Mouse (Mus musculus): ENCODE measurements at regions not wholly inside any gene's neighbourhood (a gene's known extent, or its start where the extent isn't known, plus 50 kb on each side); places are given as distances from the start of the nearest gene placed in this dataset.
"Not testable (repeated sequence)": the region's sequence is repeated elsewhere in the genome, so short reads cannot be mapped to it uniquely, and the experiment has no call there.

GRCm38 (mm10) chr19:27123334-27123733 lies 93.0 kb upstream of the Vldlr start:
- no peaks in the 10 kb centered on the region for H3K9me3 ChIP-seq (replicated peaks; ENCODE audit: control insufficient read depth, low read length)
- H3K9ac ChIP-seq (replicated peaks; ENCODE audit: low read length): no peak overlapping the region
- H3K4me1 ChIP-seq (ENCODE audit: control insufficient read depth, insufficient read depth, low read length): no peaks in the 10 kb centered on the region
- H3K36me3 ChIP-seq (replicated peaks; ENCODE audit: control insufficient read depth, insufficient read depth, low read depth, low read length): no peaks in the 10 kb centered on the region
- DNase-seq (ENCODE audit: low spot score) (no peak), ATAC-seq (replicated peaks; ENCODE audit: insufficient number of reproducible peaks, low FRiP score, low TSS enrichment, low read depth) (no peak)
- no peak overlapping the region for H3K4me2 ChIP-seq (ENCODE audit: low read depth, low read length)
- no peak overlapping the region for H3K4me3 ChIP-seq (ENCODE audit: low read depth, low read length)
- no peak overlapping the region for H3K27ac ChIP-seq (replicated peaks; ENCODE audit: low read depth, low read length)
- WGBS: 89% methylated on average over 8 of the region's 8 CpGs
- H3K27me3 ChIP-seq (ENCODE audit: control insufficient read depth, insufficient read depth, low read length): no peaks in the 10 kb centered on the region

DNA sequence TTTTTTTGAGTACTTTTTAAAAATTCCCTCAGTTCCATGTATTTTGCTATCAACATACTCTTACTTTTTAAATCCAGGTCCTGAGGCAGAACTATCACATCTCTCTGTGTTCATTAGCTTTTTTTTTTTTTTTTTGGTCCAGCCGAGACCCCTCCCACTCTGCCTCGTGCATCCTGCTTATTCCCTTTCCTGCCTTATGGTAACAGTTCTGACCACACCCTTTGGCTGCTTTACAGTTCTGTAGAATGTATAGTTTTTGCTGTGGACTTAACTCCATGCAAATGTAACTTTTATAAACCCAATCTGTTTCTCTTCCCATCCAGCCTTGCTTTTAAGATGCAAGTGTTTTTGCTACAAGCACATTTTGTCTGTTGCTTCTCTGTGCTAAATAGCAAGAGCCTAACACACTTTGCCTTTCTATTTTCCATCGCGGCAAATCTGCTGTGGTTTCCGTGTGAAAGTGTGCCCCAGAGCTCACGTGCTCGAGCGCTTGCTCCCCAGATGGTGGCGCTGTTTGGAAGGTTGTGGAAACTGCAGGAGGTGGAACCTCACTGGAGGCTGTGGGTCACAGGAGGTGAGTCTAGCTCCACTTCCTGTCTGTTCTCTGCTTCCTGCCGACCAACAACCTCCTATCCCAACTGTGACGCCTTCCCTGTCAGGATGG lies 92.3 kb upstream of the Vldlr start:
- Histone ChIP-seq H3K9me3 (replicated peaks; ENCODE audit: control insufficient read depth, low read length) (no peaks in the 10 kb centered on the region), H3K27me3 (ENCODE audit: control insufficient read depth, insufficient read depth, low read length) (no peaks in the 10 kb centered on the region), H3K9ac (replicated peaks; ENCODE audit: low read length) (no peak overlapping the region), H3K4me2 (ENCODE audit: low read depth, low read length) (no peak overlapping the region), H3K4me1 (ENCODE audit: control insufficient read depth, insufficient read depth, low read length) (no peaks in the 10 kb centered on the region), H3K27ac (replicated peaks; ENCODE audit: low read depth, low read length) (no peak overlapping the region), H3K36me3 (replicated peaks; ENCODE audit: control insufficient read depth, insufficient read depth, low read depth, low read length) (no peaks in the 10 kb centered on the region), H3K4me3 (ENCODE audit: low read depth, low read length) (no peak overlapping the region)
- WGBS: 67% methylated on average over 11 of the region's 11 CpGs
- ATAC-seq (replicated peaks; ENCODE audit: insufficient number of reproducible peaks, low FRiP score, low TSS enrichment, low read depth) (no peak), DNase-seq (ENCODE audit: low spot score) (peak; percentile 30)

GRCm38 (mm10) chr19:27128501-27128900 lies 87.8 kb upstream of the Vldlr start:
- not testable (repeated sequence) for ATAC-seq (replicated peaks; ENCODE audit: insufficient number of reproducible peaks, low FRiP score, low TSS enrichment, low read depth); H3K27ac ChIP-seq (replicated peaks; ENCODE audit: low read depth, low read length); H3K4me2 ChIP-seq (ENCODE audit: low read depth, low read length); DNase-seq (ENCODE audit: low spot score); H3K27me3 ChIP-seq (ENCODE audit: control insufficient read depth, insufficient read depth, low read length); H3K9ac ChIP-seq (replicated peaks; ENCODE audit: low read length); H3K4me1 ChIP-seq (ENCODE audit: control insufficient read depth, insufficient read depth, low read length); H3K36me3 ChIP-seq (replicated peaks; ENCODE audit: control insufficient read depth, insufficient read depth, low read depth, low read length); H3K9me3 ChIP-seq (replicated peaks; ENCODE audit: control insufficient read depth, low read length); H3K4me3 ChIP-seq (ENCODE audit: low read depth, low read length)
- WGBS: 95% methylated on average over 4 of the region's 4 CpGs

DNA sequence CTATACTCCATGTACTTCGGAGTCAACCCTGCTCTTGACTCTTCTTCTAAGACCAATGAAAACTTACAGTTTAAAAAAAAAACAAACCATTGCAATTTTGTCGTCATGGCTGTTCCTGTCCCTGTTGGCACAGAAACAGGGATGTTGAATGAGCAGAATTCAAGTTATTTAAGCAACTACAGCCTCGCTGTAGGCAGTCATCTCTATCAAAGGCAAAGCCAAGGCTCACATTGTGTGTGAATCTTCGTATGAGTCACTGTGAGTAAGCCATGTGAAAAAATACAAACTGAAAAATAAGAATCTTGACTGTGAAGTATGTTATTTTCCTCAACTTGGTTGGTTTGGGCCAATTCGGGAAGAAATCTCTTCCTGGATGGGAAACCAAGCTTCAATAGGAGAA lies 81.9 kb upstream of the Vldlr start:
- WGBS: 88% methylated on average over 5 of the region's 5 CpGs

DNA sequence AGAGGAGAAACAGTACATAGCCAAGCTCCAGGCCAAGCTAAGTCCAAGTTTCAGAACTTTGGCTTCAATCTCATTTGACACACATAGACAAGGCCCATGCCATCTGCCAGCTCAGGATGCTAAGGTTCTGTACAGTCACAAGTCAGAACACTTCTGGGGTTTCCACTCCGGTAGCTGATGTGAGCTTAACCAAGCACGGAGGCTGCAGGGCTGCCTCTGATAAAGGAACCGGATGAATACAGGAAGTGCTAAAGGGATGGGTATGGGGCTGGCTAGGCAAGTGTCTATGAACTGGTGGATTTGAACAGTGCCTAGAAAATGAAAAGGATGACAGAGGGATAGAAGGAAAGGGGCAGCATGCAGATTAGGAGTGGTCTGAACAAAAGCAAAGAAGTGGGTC lies 75.4 kb upstream of the Vldlr start:
- Histone ChIP-seq H3K27me3 (ENCODE audit: control insufficient read depth, insufficient read depth, low read length) (no peaks in the 10 kb centered on the region), H3K36me3 (replicated peaks; ENCODE audit: control insufficient read depth, insufficient read depth, low read depth, low read length) (no peaks in the 10 kb centered on the region), H3K4me2 (ENCODE audit: low read depth, low read length) (no peak overlapping the region), H3K4me3 (ENCODE audit: low read depth, low read length) (no peak overlapping the region), H3K27ac (replicated peaks; ENCODE audit: low read depth, low read length) (no peak overlapping the region), H3K9ac (replicated peaks; ENCODE audit: low read length) (no peak overlapping the region), H3K4me1 (ENCODE audit: control insufficient read depth, insufficient read depth, low read length) (no peaks in the 10 kb centered on the region; the same call in 1 of the 2 replicates), H3K9me3 (replicated peaks; ENCODE audit: control insufficient read depth, low read length) (no peaks in the 10 kb centered on the region)
- WGBS: 72% methylated on average over 3 of the region's 3 CpGs
- DNase-seq (ENCODE audit: low spot score): no peak
- ATAC-seq (replicated peaks; ENCODE audit: insufficient number of reproducible peaks, low FRiP score, low TSS enrichment, low read depth): no peak

More for the DNA sequence above, 81.9 kb upstream of the Vldlr start:
- no peaks in the 10 kb centered on the region for H3K9me3 ChIP-seq (replicated peaks; ENCODE audit: control insufficient read depth, low read length)
- H3K4me2 ChIP-seq (ENCODE audit: low read depth, low read length): no peak overlapping the region
- DNase-seq (ENCODE audit: low spot score): no peak
- no peak overlapping the region for H3K4me3 ChIP-seq (ENCODE audit: low read depth, low read length)
- H3K36me3 ChIP-seq (replicated peaks; ENCODE audit: control insufficient read depth, insufficient read depth, low read depth, low read length): no peaks in the 10 kb centered on the region
- H3K27ac ChIP-seq (replicated peaks; ENCODE audit: low read depth, low read length): no peak overlapping the region
- no peaks in the 10 kb centered on the region for H3K27me3 ChIP-seq (ENCODE audit: control insufficient read depth, insufficient read depth, low read length)
- no peak for ATAC-seq (replicated peaks; ENCODE audit: insufficient number of reproducible peaks, low FRiP score, low TSS enrichment, low read depth)
- no peak overlapping the region for H3K9ac ChIP-seq (replicated peaks; ENCODE audit: low read length)
- no peaks in the 10 kb centered on the region for H3K4me1 ChIP-seq (ENCODE audit: control insufficient read depth, insufficient read depth, low read length)

DNA sequence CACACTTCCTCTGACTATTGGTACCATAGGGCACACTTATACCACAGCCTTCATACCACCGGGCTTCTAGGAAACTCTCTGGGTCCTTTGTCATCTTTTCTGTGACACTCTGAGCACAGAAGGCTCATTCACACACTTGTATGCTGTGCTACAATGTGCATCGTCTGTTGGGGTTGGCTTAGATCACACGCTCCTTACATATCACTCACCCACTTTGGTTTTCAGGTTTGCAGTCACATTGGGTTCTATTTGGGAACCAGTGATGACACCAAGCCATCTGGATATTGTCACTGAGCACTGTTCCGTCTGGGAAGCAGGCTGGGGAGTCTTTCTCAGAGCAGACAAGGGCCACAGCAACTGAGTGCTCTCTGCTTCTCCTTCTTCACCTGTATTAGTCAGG lies 74.1 kb upstream of the Vldlr start:
- Histone ChIP-seq H3K9ac (replicated peaks; ENCODE audit: low read length) (no peak overlapping the region), H3K27ac (replicated peaks; ENCODE audit: low read depth, low read length) (no peak overlapping the region), H3K9me3 (replicated peaks; ENCODE audit: control insufficient read depth, low read length) (no peaks in the 10 kb centered on the region), H3K27me3 (ENCODE audit: control insufficient read depth, insufficient read depth, low read length) (no peaks in the 10 kb centered on the region), H3K4me1 (ENCODE audit: control insufficient read depth, insufficient read depth, low read length) (no peaks in the 10 kb centered on the region; the same call in 1 of the 2 replicates), H3K4me3 (ENCODE audit: low read depth, low read length) (no peak overlapping the region), H3K36me3 (replicated peaks; ENCODE audit: control insufficient read depth, insufficient read depth, low read depth, low read length) (no peaks in the 10 kb centered on the region), H3K4me2 (ENCODE audit: low read depth, low read length) (no peak overlapping the region)
- DNase-seq (ENCODE audit: low spot score) (no peak), ATAC-seq (replicated peaks; ENCODE audit: insufficient number of reproducible peaks, low FRiP score, low TSS enrichment, low read depth) (no peak)
- WGBS: 86% methylated on average over 4 of the region's 4 CpGs

- Histone ChIP-seq H3K27me3 (ENCODE audit: control insufficient read depth, insufficient read depth, low read length) (no peaks in the 10 kb centered on the region), H3K9me3 (replicated peaks; ENCODE audit: control insufficient read depth, low read length) (no peaks in the 10 kb centered on the region)
- 75% methylated on average over 12 of the region's 12 CpGs for WGBS
Measured at GRCm38 (mm10) chr19:27147404-27147803, 68.9 kb upstream of the Vldlr start.

DNA sequence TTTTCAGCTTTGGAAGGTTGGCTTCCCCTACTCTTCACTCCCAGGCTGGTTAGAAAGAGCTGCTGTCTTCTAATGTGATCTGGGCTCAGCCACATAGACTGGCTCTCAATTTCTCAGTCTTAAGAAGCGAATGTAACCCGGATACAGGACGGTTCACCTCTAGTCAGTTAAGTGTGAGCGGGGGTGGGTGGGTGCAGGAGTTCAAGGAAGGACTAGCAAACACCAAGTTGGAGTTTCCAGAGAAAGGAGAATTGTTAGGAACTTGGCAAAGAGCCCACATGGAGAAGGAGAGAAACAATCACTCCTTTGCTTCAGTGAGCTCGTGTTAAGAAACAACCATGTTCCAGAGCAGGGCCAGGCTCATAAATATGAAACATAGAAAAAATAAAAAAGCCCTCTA lies 68.0 kb upstream of the Vldlr start:
- H3K4me2 ChIP-seq (ENCODE audit: low read depth, low read length): no peak overlapping the region
- H3K27ac ChIP-seq (replicated peaks; ENCODE audit: low read depth, low read length): no peak overlapping the region
- no peak for DNase-seq (ENCODE audit: low spot score)
- no peak overlapping the region for H3K9ac ChIP-seq (replicated peaks; ENCODE audit: low read length)
- no peaks in the 10 kb centered on the region for H3K27me3 ChIP-seq (ENCODE audit: control insufficient read depth, insufficient read depth, low read length)
- no peak for ATAC-seq (replicated peaks; ENCODE audit: insufficient number of reproducible peaks, low FRiP score, low TSS enrichment, low read depth)
- WGBS: 80% methylated on average over 5 of the region's 5 CpGs
- no peaks in the 10 kb centered on the region for H3K9me3 ChIP-seq (replicated peaks; ENCODE audit: control insufficient read depth, low read length)
- H3K4me1 ChIP-seq (ENCODE audit: control insufficient read depth, insufficient read depth, low read length): no peaks in the 10 kb centered on the region; the same call in 1 of the 2 replicates
- no peak overlapping the region for H3K4me3 ChIP-seq (ENCODE audit: low read depth, low read length)
- no peaks in the 10 kb centered on the region for H3K36me3 ChIP-seq (replicated peaks; ENCODE audit: control insufficient read depth, insufficient read depth, low read depth, low read length)

More at GRCm38 (mm10) chr19:27147404-27147803, 68.9 kb upstream of the Vldlr start:
- no peak overlapping the region for H3K4me2 ChIP-seq (ENCODE audit: low read depth, low read length)
- H3K4me1 ChIP-seq (ENCODE audit: control insufficient read depth, insufficient read depth, low read length): no peaks in the 10 kb centered on the region; the same call in 1 of the 2 replicates
- no peak overlapping the region for H3K27ac ChIP-seq (replicated peaks; ENCODE audit: low read depth, low read length)
- DNase-seq (ENCODE audit: low spot score): no peak
- ATAC-seq (replicated peaks; ENCODE audit: insufficient number of reproducible peaks, low FRiP score, low TSS enrichment, low read depth): no peak
- no peak overlapping the region for H3K9ac ChIP-seq (replicated peaks; ENCODE audit: low read length)
- no peaks in the 10 kb centered on the region for H3K36me3 ChIP-seq (replicated peaks; ENCODE audit: control insufficient read depth, insufficient read depth, low read depth, low read length)
- no peak overlapping the region for H3K4me3 ChIP-seq (ENCODE audit: low read depth, low read length)

All from embryonic facial prominence, embryonic 11.5 days (tissue).